In genomic region chr3:107659000-107659399, GRCm38 (mm10) we compare ENCODE assay signal across 21 mouse cellular contexts. TPM values are rescaled to one million over a fixed set of nuclear protein-coding genes. Genes with fewer than 3 reads are reported as not detected.
A peak's percentile ranks its signal among the peaks of the same experiment; 100 is the strongest.
DNase-seq lines count a peak whose midpoint lies in the region; ATAC-seq and TF ChIP-seq lines count a peak whose summit lies in the region.
"Had no signal": no experiment of that assay in that cellular context is flagged by ENCODE, and none has a peak within 500 bp of the region (broad histone marks: within the 10 kb centered on the region; RNA-seq: fewer than 3 reads in every experiment).

No protein-coding gene starts in this region.

- no peak overlapping the region for H3K4me2 ChIP-seq in embryonic facial prominence, embryonic 14.5 days (ENCODE audit: low read depth, low read length)
- H3K4me2 ChIP-seq in stomach, postnatal 0 days (replicated peaks; ENCODE audit: low read depth), result no peak overlapping the region
- H3K4me2 ChIP-seq: hindbrain, embryonic 14.5 days; midbrain, embryonic 12.5 days had no signal

- peak; percentile 71 for TF ChIP-seq CTCF in layer of hippocampus, adult 2 months (conservative IDR thresholded peaks at IDR 0.05)
- peak; percentile 58 for TF ChIP-seq CTCF in stomach, postnatal 0 days (IDR thresholded peaks at IDR 0.05; ENCODE audit: low read depth)

- TF ChIP-seq EP300 in stomach, postnatal 0 days (optimal IDR thresholded peaks at IDR 0.05), result no peak

- H3K4me1 ChIP-seq in embryonic facial prominence, embryonic 14.5 days (ENCODE audit: control insufficient read depth, insufficient read depth, low read length), result no peaks in the 10 kb centered on the region
- H3K4me1 ChIP-seq in embryonic facial prominence, embryonic 10.5 days, result no peaks in the 10 kb centered on the region
- H3K4me1 ChIP-seq in stomach, postnatal 0 days (replicated peaks; ENCODE audit: control insufficient read depth, insufficient read depth), result no peaks in the 10 kb centered on the region
- H3K4me1 ChIP-seq: midbrain, embryonic 12.5 days had no signal

- H3K4me3 ChIP-seq in embryonic facial prominence, embryonic 14.5 days (ENCODE audit: low read depth, low read length), result no peak overlapping the region
- no peak overlapping the region for H3K4me3 ChIP-seq in embryonic facial prominence, embryonic 10.5 days
- H3K4me3 ChIP-seq in layer of hippocampus, adult 2 months, result no peak overlapping the region
- H3K4me3 ChIP-seq in stomach, postnatal 0 days (ENCODE audit: low read depth, low read length), result no peak overlapping the region
- H3K4me3 ChIP-seq: midbrain, embryonic 12.5 days had no signal

- no peaks in the 10 kb centered on the region for H3K9me3 ChIP-seq in embryonic facial prominence, embryonic 14.5 days (ENCODE audit: control insufficient read depth, low read length)
- no peaks in the 10 kb centered on the region for H3K9me3 ChIP-seq in embryonic facial prominence, embryonic 10.5 days
- H3K9me3 ChIP-seq in stomach, postnatal 0 days (ENCODE audit: control insufficient read depth, low read length), result no peaks in the 10 kb centered on the region
- H3K9me3 ChIP-seq: midbrain, embryonic 12.5 days had no signal

- ATAC-seq in embryonic facial prominence, embryonic 14.5 days (ENCODE audit: low read depth), result no peak
- no peak for ATAC-seq in stomach, postnatal 0 days (ENCODE audit: low FRiP score, low TSS enrichment)

- peaks cover 49% of the 10 kb centered on the region for H3K36me3 ChIP-seq in embryonic facial prominence, embryonic 14.5 days (ENCODE audit: control insufficient read depth, insufficient read depth, low read length)
- peaks cover 70% of the 10 kb centered on the region for H3K36me3 ChIP-seq in embryonic facial prominence, embryonic 10.5 days (replicated peaks)
- H3K36me3 ChIP-seq in stomach, postnatal 0 days (ENCODE audit: control insufficient read depth, insufficient read depth, low read length), result 0 out of 2 replicates have a peak, but pooled peaks cover 4% of the 10 kb centered on the region

- H3K9ac ChIP-seq in embryonic facial prominence, embryonic 14.5 days (ENCODE audit: low read depth, low read length), result no peak overlapping the region
- no peak overlapping the region for H3K9ac ChIP-seq in stomach, postnatal 0 days (ENCODE audit: low read length)
- H3K9ac ChIP-seq: hindbrain, embryonic 14.5 days; midbrain, embryonic 12.5 days had no signal

- H3K27ac ChIP-seq in embryonic facial prominence, embryonic 14.5 days (replicated peaks; ENCODE audit: low read depth, low read length), result no peak overlapping the region
- no peak overlapping the region for H3K27ac ChIP-seq in embryonic facial prominence, embryonic 10.5 days (replicated peaks)
- H3K27ac ChIP-seq in layer of hippocampus, adult 2 months, result no peak overlapping the region
- H3K27ac ChIP-seq in stomach, postnatal 0 days (replicated peaks), result no peak overlapping the region
- H3K27ac ChIP-seq: hindbrain, embryonic 14.5 days; midbrain, embryonic 12.5 days had no signal

- 93% methylated on average over 1 of the region's 1 CpGs for WGBS in embryonic facial prominence, embryonic 14.5 days
- WGBS in embryonic facial prominence, embryonic 10.5 days, result 84% methylated on average over 1 of the region's 1 CpGs
- WGBS in stomach, postnatal 0 days, result 80% methylated on average over 1 of the region's 1 CpGs

- DNase-seq in embryonic facial prominence, embryonic 14.5 days (ENCODE audit: low spot score), result peak; percentile 8
- DNase-seq in embryonic facial prominence, embryonic 10.5 days (ENCODE audit: low spot score), result no peak
- DNase-seq in layer of hippocampus, adult 2 months (ENCODE audit: low spot score in 2 of 2), result no peak
- no peak for DNase-seq in layer of hippocampus, postnatal 36 days
- peak; percentile 21 for DNase-seq in retina, embryonic 14.5 days (ENCODE audit: low spot score)
- DNase-seq in retina, postnatal 1 day, result no peak
- DNase-seq in stomach, postnatal 0 days (ENCODE audit: low spot score), result no peak
- DNase-seq in cerebellum, postnatal 25 days, result no peak
- DNase-seq: adrenal gland, postnatal 36 days; heart, postnatal 10 days; kidney, adult 8-10 months; right cerebral cortex, postnatal 25 days; thymus, adult 18-20 months had no signal

- no peaks in the 10 kb centered on the region for H3K27me3 ChIP-seq in embryonic facial prominence, embryonic 14.5 days (replicated peaks; ENCODE audit: control insufficient read depth, insufficient read depth, low read length)
- H3K27me3 ChIP-seq in embryonic facial prominence, embryonic 10.5 days (replicated peaks; ENCODE audit: low read depth, poor library complexity, severe bottlenecking), result no peaks in the 10 kb centered on the region
- H3K27me3 ChIP-seq in stomach, postnatal 0 days (ENCODE audit: control insufficient read depth, insufficient read depth, low read length), result no peaks in the 10 kb centered on the region
- H3K27me3 ChIP-seq: midbrain, embryonic 12.5 days had no signal

RNA-seq across cellular contexts. Expression of gene Strip1, which starts 27.5 kb away (rescaled TPM):
- polyA plus RNA-seq in embryonic facial prominence, embryonic 14.5 days (2014; fragmentation: Nextera tagmentation; extraction: Ambion mirVana), result 53.7 and 59.7 TPM in 2 replicates
- 64.9 and 70.0 TPM in 2 replicates for polyA plus RNA-seq in embryonic facial prominence, embryonic 10.5 days (2016; fragmentation: Nextera tagmentation; extraction: Ambion mirVana)
- 10 to 100 TPM; 74.5 to 79.2 TPM for total RNA-seq in layer of hippocampus, adult 2 months (2021)
- 10 to 100 TPM; 68.4 to 70.0 TPM for total RNA-seq in layer of hippocampus, postnatal 36 days (2021)
- 25.4 and 26.1 TPM in 2 replicates for polyA plus RNA-seq in stomach, postnatal 0 days (2015; fragmentation: Nextera tagmentation; extraction: Ambion mirVana)

RNA-seq across cellular contexts. Expression of gene Gm10961, which starts 27.9 kb away (rescaled TPM):
- not detected in 2 replicates for polyA plus RNA-seq in embryonic facial prominence, embryonic 14.5 days (2014; fragmentation: Nextera tagmentation; extraction: Ambion mirVana)
- polyA plus RNA-seq in embryonic facial prominence, embryonic 10.5 days (2016; fragmentation: Nextera tagmentation; extraction: Ambion mirVana), result not detected in 2 replicates
- not detected for total RNA-seq in layer of hippocampus, adult 2 months (2021)
- total RNA-seq in layer of hippocampus, postnatal 36 days (2021), result not detected
- not detected in 2 replicates for polyA plus RNA-seq in stomach, postnatal 0 days (2015; fragmentation: Nextera tagmentation; extraction: Ambion mirVana)
- total RNA-seq: adrenal gland, postnatal 36 days; heart, adult 8-10 months; heart, postnatal 10 days had no signal
- polyA plus RNA-seq: C2C12; hindbrain, embryonic 14.5 days; large intestine, adult 2 months; limb, embryonic 14.5 days; midbrain, embryonic 12.5 days; neural tube, embryonic 11.5 days; urinary bladder, adult 2 months had no signal

RNA-seq across cellular contexts. Expression of gene Ahcyl1, which starts 37.4 kb away (rescaled TPM):
- polyA plus RNA-seq in embryonic facial prominence, embryonic 14.5 days (2014; fragmentation: Nextera tagmentation; extraction: Ambion mirVana), result 89.3 and 95.0 TPM in 2 replicates
- 88.7 and 88.8 TPM in 2 replicates for polyA plus RNA-seq in embryonic facial prominence, embryonic 10.5 days (2016; fragmentation: Nextera tagmentation; extraction: Ambion mirVana)
- total RNA-seq in layer of hippocampus, adult 2 months (2021), result 100 to 1,000 TPM; 338 to 346 TPM
- total RNA-seq in layer of hippocampus, postnatal 36 days (2021), result 100 to 1,000 TPM; 335 to 338 TPM
- 39.8 and 41.4 TPM in 2 replicates for polyA plus RNA-seq in stomach, postnatal 0 days (2015; fragmentation: Nextera tagmentation; extraction: Ambion mirVana)

Comparison
In these comparisons a context has a peak if more than half of its experiments do, and no peak if none do; other contexts are left out.
1. DNase-seq: peak in embryonic facial prominence, embryonic 14.5 days (single experiment) and retina, embryonic 14.5 days (single experiment); none in embryonic facial prominence, embryonic 10.5 days (single experiment), layer of hippocampus, adult 2 months (0 of 2), layer of hippocampus, postnatal 36 days (0 of 2), retina, postnatal 1 day (single experiment), stomach, postnatal 0 days (single experiment) and cerebellum, postnatal 25 days (0 of 2).